Mouse (Mus musculus): Measurements from ENCODE around the gene Sorcs3. TPM values are rescaled to one million over a fixed set of nuclear protein-coding genes. Genes with fewer than 3 reads are reported as not detected.

Sorcs3 gene
- total RNA-seq, 4 experiments from 2014 or later: not detected

GRCm38 (mm10) chr19:48378006-48378540, 172.2 kb downstream of the Sorcs3 start:
- DNase-seq (ENCODE audit: low spot score): no peak

- DNase-seq (ENCODE audit: low spot score): no peak
Measured at GRCm38 (mm10) chr19:48391551-48391950, 185.7 kb downstream of the Sorcs3 start.

DNA sequence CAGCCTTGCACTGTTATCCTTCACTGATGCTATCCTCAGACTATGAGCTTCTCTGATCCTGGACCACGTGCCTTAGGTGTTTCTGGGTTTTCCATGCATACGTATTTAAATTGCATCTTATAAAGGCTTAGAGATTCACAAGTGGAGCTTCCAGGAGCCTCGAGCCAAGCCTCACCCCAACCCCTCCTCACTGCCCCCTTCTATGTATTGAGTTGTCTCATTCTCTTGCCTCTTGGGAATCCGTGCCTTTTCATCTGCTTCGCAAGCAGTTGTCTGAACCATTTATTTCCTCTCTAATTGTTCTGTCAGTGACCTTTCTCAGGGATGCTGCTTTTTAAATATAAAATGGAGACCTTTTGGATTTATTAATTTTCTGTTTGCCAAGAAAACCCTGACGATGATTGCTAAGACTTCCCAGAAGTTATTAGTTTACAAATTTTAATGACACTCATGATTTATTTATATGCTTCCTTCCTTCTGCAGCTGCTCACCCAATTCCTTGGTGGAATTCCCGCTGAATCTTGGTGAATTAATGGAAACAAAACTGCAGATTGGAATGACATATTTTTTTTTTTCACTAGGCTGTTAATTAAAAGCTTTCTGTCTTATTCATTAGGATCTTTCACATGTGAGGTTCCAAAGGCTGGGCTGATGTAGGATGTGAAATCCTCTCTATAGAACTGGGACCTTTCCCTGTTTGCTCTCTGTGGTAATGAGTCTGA, 199.1 kb downstream of the Sorcs3 start:
- no peak for DNase-seq (ENCODE audit: low spot score)

DNA sequence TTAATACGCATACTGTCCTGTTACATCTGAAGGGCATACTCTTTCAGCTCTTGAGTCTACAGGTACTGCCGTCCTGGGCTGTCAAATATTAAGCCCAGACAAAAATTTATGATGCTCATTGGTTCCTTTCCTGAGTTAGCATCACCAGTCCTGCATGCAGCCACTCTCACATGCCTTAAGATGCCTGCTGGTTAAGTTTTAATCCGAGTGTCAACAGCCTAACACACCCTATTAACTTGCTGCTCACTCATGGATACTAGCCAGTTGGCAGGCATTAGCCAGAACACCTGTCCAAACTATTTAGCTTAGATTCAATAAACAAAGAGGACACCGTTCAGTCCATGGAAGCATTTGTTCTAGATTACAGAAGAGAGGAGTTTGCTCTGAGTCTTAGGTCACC, 202.4 kb downstream of the Sorcs3 start:
- DNase-seq (ENCODE audit: low spot score): no peak

DNA sequence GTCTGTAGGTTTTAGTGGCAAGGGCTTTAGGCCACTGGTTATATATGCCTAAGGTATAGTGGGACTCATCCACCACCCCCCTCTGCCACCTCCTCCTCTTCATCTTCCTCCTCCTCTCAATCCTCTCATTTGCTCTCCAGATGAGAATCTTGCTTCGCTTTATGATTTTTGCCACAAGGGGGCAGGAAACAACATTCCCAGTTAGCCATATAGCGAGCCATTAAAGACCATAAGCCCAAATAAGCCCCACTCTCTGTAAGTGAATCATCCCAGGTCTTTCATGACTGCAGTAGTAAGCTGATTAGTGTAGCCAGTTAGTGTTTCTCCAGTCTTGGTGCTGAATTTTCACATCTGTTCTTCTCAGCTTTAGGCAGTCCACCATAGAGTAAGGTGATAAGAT, 205.5 kb downstream of the Sorcs3 start:
- DNase-seq (ENCODE audit: low spot score): no peak

DNA sequence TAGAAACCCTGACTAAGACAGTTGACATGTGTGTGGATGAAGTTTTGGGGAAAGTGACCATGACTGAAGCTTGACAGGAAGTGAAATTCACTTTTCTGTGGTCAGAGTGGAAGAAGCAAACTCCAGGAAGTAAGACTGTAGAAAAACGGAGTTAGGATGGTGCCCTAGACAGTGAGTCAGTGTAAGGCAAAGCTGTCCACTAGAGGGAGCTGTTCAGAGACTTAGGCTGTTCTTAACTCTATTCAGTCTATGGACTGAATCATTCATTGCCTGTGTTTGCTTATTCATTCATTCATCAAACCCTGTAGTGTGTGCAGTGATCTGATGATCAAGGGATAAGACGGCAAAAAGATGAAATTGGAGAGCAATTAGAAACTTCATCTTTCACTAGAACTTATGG, 208.0 kb downstream of the Sorcs3 start:
- no peak for DNase-seq (ENCODE audit: low spot score)

GRCm38 (mm10) chr19:48418356-48418755, 212.5 kb downstream of the Sorcs3 start:
- DNase-seq (ENCODE audit: low spot score): no peak

DNA sequence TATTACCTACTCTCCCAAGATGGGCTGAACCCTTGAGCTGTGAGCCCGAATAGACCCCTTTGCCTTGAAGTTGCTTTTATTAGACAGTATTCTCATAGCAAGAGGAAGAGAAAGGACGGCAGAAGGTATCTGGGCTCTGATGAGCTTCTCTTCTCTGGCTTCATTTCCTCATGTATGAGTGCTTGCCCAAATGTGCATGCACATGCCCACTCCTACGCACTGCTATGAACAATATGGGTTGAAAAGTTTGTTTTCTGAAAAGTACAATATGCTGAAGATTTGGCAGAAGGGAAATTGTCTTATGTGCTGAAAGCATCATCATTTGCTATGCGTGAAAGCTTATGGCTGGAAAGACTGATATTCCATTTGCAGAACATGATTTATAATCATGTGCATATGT, 223.4 kb downstream of the Sorcs3 start:
- DNase-seq (ENCODE audit: low spot score): no peak

GRCm38 (mm10) chr19:48429755-48430154, 223.9 kb downstream of the Sorcs3 start:
- DNase-seq (ENCODE audit: low spot score): no peak

GRCm38 (mm10) chr19:48430328-48430727, 224.5 kb downstream of the Sorcs3 start:
- no peak for DNase-seq (ENCODE audit: low spot score)

DNA sequence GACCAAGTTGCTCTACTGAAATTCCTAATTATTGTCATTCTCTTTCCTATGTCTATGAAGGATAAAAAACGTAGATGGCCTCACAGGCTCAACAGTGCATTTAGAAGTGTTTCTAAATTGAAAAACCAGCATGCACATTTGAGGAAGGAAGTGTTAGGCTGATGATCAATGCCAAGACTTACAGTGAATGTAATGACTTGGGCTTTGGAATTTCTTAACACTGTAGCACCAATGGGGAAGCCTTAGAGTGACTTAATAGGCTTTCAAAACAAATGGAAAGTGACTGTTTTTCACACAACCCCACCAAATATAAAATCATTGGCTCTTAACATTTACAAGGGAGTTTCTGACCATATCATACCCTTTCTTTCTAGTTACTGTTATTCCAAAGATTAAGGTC, 232.6 kb downstream of the Sorcs3 start:
- no peak for DNase-seq (ENCODE audit: low spot score)

DNA sequence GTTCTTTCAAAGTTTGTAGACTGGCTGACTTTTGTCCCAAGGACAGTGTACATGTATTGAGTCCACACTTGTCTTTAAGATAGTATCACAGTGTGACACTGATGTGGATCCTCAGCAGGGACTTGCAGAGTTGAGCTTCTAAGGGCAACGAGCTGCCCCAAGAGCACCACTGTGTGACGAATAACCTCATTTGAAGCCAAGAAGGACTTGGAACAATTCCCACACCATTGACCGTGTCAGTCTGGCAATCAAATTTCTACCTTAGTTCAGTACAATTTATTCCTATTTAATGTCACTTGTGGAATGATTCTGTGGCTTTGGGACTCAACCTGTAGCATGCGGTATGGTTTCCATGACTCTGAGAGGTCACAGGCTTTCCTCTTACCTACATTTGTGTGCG, 255.3 kb downstream of the Sorcs3 start:
- DNase-seq (ENCODE audit: low spot score): no peak

- DNase-seq (ENCODE audit: low spot score): no peak
Measured at GRCm38 (mm10) chr19:48462426-48462825, 256.6 kb downstream of the Sorcs3 start.

GRCm38 (mm10) chr19:48463494-48463893, 257.7 kb downstream of the Sorcs3 start:
- DNase-seq (ENCODE audit: low spot score): no peak

GRCm38 (mm10) chr19:48467471-48467870, 261.6 kb downstream of the Sorcs3 start:
- DNase-seq (ENCODE audit: low spot score): peak; percentile 7

DNA sequence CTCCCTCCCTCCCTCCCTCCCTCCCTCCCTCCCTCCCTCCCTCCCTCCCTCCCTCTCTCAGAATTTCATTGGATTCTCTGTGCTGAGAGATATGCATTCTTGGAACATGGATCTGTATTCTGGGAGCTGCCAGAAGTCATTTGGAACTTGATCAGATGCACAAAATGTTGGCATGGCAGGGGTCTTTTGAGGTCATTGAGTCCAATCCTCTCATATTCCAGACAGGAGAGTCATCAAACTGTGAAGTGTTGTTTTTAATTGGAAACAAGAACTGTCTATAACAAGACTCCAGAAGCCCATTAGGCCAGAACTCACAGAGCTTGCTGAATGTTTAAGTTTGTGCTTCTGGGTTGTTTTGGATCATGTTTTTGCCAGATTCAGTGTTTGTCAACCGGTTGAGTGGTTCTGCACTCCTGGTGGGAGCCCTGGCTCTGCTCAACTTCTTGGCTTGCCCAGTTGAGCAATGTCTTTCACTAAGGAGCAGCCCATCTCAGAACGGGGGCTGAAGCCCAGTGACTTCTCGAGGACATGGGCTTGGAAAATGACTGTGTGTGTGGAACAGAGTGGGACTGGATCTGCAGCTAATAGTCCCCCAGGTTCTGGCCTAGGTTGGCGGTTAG, 264.1 kb downstream of the Sorcs3 start:
- DNase-seq (ENCODE audit: low spot score): no peak

- no peak for DNase-seq (ENCODE audit: low spot score)
Measured at GRCm38 (mm10) chr19:48471927-48472326, 266.1 kb downstream of the Sorcs3 start.

- DNase-seq (ENCODE audit: low spot score): no peak
Measured at GRCm38 (mm10) chr19:48475784-48476410, 270.1 kb downstream of the Sorcs3 start.

GRCm38 (mm10) chr19:48478864-48479263, 273.0 kb downstream of the Sorcs3 start:
- DNase-seq (ENCODE audit: low spot score): no peak

DNA sequence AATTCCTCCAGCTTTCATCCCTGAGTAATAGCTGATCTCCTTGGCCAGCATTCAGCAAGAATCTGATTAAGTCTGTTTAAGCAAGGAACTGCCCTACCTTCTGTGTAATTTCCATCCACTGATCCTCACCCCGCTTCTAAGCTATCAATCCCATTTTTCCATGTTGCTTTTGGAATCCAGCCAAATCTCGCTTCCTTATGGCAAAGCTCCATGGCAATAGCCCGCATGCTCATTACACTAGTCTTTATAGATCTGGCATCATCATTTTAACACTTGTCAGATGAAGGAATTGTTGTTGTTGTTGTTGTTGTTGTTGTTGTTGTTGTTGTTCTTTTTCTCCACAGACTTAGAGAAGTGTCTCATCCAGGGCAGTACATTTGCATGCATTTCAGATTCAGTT, 277.1 kb downstream of the Sorcs3 start:
- DNase-seq (ENCODE audit: low spot score): no peak

DNA sequence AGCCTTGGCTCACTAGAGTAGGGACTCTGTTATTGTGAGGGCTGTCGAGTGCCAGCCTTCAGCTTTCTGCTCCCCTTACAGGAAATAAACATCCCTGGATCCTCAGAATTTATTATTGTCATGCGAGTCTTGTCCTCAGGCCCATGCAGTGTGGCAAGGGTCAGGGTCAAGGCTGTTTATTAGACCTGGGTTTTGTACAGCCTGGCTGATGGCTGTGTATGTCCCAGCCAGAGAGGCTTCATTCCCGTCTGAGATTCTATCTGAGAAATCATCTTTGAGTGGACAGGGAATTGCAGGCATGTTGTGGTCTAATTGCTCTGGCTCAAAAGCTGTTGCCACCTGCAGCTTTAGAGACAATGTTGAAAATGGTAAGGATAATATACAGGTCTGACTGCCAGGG, 285.3 kb downstream of the Sorcs3 start:
- DNase-seq (ENCODE audit: low spot score): no peak

- DNase-seq (ENCODE audit: low spot score): no peak
Measured at GRCm38 (mm10) chr19:48503896-48504620, 298.2 kb downstream of the Sorcs3 start.
